Mouse (Mus musculus) intestine, embryonic 14.5 days (tissue): Measurements from ENCODE around the gene Qpct. TPM values are rescaled to one million over a fixed set of nuclear protein-coding genes. Genes with fewer than 3 reads are reported as not detected.

Experiments
- ATAC-seq: fragments of 200-750 bp; cut with Nextera tagmentation; replicated peaks from 2 replicates; pipeline ENCODE4 v1.8.0; 2017; ENCODE audit warnings: low read depth, moderate number of reproducible peaks, moderate TSS enrichment, moderate library complexity; ENCODE audit not compliant: low FRiP score, low TSS enrichment
- DNase-seq: peaks from one replicate; pipeline ENCODE4 v3.0.0-alpha.2; 2018; ENCODE audit warnings: low spot score
- H3K27ac ChIP-seq: fragments of 300-500 bp; sonication (generic); 2 replicates; pipeline ENCODE4 v1.5.1; 2014; ENCODE audit warnings: low read depth, mild to moderate bottlenecking, control low read depth
- H3K27me3 ChIP-seq: fragments of 300-500 bp; sonication (generic); replicated peaks from 2 replicates; pipeline ENCODE4 v1.6.1; 2014; ENCODE audit warnings: low read length, control low read depth; ENCODE audit not compliant: control insufficient read depth, insufficient read depth
- H3K36me3 ChIP-seq: fragments of 300-500 bp; sonication (generic); 2 replicates; pipeline ENCODE4 v1.6.1; 2014; ENCODE audit warnings: low read length, control low read depth; ENCODE audit not compliant: control insufficient read depth, insufficient read depth
- H3K4me1 ChIP-seq: fragments of 300-500 bp; sonication (generic); replicated peaks from 2 replicates; pipeline ENCODE4 v1.6.1; 2014; ENCODE audit warnings: low read length, control low read depth, mixed read lengths; ENCODE audit not compliant: control insufficient read depth, insufficient read depth
- H3K4me2 ChIP-seq: fragments of 300-500 bp; sonication (generic); 2 replicates; pipeline ENCODE4 v1.6.1; 2014; ENCODE audit warnings: low read length
- H3K4me3 ChIP-seq: fragments of 300-500 bp; sonication (generic); 2 replicates; pipeline ENCODE4 v1.5.1; 2014; ENCODE audit warnings: low read depth, low read length, control low read depth, mixed read lengths
- H3K9ac ChIP-seq: fragments of 300-500 bp; sonication (generic); 2 replicates; pipeline ENCODE4 v1.6.1; 2014; ENCODE audit warnings: mild to moderate bottlenecking, low read length
- H3K9me3 ChIP-seq: fragments of 300-500 bp; sonication (generic); 2 replicates; pipeline ENCODE4 v1.6.1; 2016; ENCODE audit warnings: low read length, control low read depth; ENCODE audit not compliant: control insufficient read depth
- WGBS: fragments of 180-500 bp; shearing (Covaris S2); extraction: QIAGEN DNeasy Blood & Tissue Kit; methylation state at CpG from one replicate; pipeline ENCODE4 v1.1.7; 2014; 5-methylcytosine and 5-hydroxymethylcytosine counted together
- polyA plus RNA-seq: library from polyadenylated mRNA; unstranded; fragments of >200 nt; fragmentation: Nextera tagmentation; extraction: Ambion mirVana; gene quantifications from 2 replicates; pipeline ENCODE4 v1.2.1, GENCODE M21; 2014

Gene Qpct
- polyA plus RNA-seq, 1 experiment from 2014 or later, result 10.6 TPM

DNA sequence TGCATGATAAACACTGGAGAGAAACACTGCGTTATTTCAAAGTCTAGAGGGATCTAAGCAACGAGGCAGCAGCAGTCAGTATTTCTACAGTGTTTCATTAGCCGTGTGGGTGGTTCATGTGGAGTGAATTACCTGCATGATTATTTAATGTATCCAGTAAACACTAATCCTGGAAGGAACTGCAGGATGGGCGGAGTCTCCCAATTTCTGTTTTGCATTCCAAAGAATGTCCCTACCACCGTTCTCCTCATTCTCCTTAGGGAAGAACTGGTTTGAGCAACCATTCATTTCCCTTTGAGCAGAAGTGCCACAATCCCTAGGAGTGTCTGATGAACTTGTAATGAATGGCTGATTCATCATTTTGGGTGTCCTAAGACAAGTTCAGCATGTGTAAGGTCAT is 8.5 kb downstream of the Qpct start:
- Histone ChIP-seq H3K4me3 (no peak overlapping the region), H3K4me2 (no peak overlapping the region)

DNA sequence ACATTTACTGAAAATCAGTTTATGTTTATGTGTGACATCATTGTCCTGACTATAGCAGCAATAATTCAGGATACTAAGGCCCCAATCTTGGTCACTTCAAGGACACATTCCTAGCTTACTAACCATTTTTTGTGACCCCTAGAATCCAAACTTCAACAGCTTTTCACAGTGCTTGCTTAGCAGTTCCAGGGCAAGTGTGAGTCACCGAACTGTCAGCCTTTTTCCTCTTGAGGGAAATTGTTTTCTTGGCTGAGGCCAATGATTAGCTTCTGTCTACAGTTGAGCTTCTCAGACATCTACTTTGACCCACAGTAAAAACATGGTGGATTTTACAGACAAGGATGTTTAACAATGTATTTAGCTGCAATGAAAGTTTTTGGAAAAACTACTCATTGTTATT is 12.5 kb downstream of the Qpct start:
- H3K27me3 ChIP-seq, result no peaks in the 10 kb centered on the region
- no peak overlapping the region for H3K9ac ChIP-seq
- WGBS, result 84% methylated on average over 1 of the region's 1 CpGs
- H3K27ac ChIP-seq, result no peak overlapping the region
- H3K4me3 ChIP-seq, result no peak overlapping the region
- H3K4me2 ChIP-seq, result no peak overlapping the region
- DNase-seq (no peak), ATAC-seq (no peak)
- H3K9me3 ChIP-seq, result no peaks in the 10 kb centered on the region
- 0 out of 2 replicates have a peak, but pooled peaks cover 4% of the 10 kb centered on the region for H3K4me1 ChIP-seq
- no peaks in the 10 kb centered on the region for H3K36me3 ChIP-seq

More for the DNA sequence above, 8.5 kb downstream of the Qpct start:
- H3K36me3 ChIP-seq, result no peaks in the 10 kb centered on the region
- DNase-seq (no peak), ATAC-seq (no peak)
- no peaks in the 10 kb centered on the region for H3K27me3 ChIP-seq
- H3K9me3 ChIP-seq, result no peaks in the 10 kb centered on the region
- WGBS, result 60% methylated on average over 5 of the region's 5 CpGs
- H3K4me1 ChIP-seq, result 0 out of 2 replicates have a peak, but pooled peaks cover 5% of the 10 kb centered on the region
- no peak overlapping the region for H3K9ac ChIP-seq
- H3K27ac ChIP-seq, result no peak overlapping the region

DNA sequence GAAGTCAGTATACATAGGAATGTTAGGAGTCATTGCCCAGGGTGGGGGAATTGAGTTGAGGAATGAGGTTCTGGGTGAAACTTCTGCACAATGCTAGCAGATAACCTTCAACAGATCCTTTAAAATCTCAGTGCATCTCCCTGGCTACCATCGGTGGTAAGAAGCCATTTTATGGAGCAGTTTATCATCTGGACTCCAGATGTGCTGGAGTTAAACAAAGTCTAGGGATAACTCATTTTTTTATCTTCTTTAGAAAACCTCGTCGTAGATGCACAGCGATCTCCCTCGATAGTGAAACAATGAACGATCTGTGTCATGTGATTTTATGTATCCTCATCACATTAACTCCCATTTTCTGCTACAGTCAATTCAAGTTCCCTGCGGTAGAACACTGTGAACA is 16.9 kb downstream of the Qpct start:
- Histone ChIP-seq H3K27ac (peak overlapping the region; percentile 64), H3K4me1 (0 out of 2 replicates have a peak, but pooled peaks cover 4% of the 10 kb centered on the region), H3K4me3 (no peak overlapping the region), H3K9me3 (no peaks in the 10 kb centered on the region), H3K36me3 (no peaks in the 10 kb centered on the region), H3K4me2 (peak overlapping the region; percentile 14; the same call in 1 of the 2 replicates), H3K9ac (no peak overlapping the region), H3K27me3 (no peaks in the 10 kb centered on the region)
- WGBS, result 37% methylated on average over 7 of the region's 7 CpGs
- DNase-seq, result no peak
- ATAC-seq, result no peak

- DNase-seq (no peak), ATAC-seq (no peak)
- 0 out of 2 replicates have a peak, but pooled peaks cover 4% of the 10 kb centered on the region for H3K4me1 ChIP-seq
- H3K4me2 ChIP-seq, result 0 out of 2 replicates have a peak overlapping the region, but pooled peaks have one; percentile 14
- 35% methylated on average over 4 of the region's 4 CpGs for WGBS
- no peak overlapping the region for H3K9ac ChIP-seq
- H3K4me3 ChIP-seq, result no peak overlapping the region
- H3K27me3 ChIP-seq, result no peaks in the 10 kb centered on the region
- no peaks in the 10 kb centered on the region for H3K36me3 ChIP-seq
- peak overlapping the region; percentile 64 for H3K27ac ChIP-seq
- no peaks in the 10 kb centered on the region for H3K9me3 ChIP-seq
These were observed 17.3 kb downstream of the Qpct start for GRCm38 (mm10) chr17:79069019-79069418.

DNA sequence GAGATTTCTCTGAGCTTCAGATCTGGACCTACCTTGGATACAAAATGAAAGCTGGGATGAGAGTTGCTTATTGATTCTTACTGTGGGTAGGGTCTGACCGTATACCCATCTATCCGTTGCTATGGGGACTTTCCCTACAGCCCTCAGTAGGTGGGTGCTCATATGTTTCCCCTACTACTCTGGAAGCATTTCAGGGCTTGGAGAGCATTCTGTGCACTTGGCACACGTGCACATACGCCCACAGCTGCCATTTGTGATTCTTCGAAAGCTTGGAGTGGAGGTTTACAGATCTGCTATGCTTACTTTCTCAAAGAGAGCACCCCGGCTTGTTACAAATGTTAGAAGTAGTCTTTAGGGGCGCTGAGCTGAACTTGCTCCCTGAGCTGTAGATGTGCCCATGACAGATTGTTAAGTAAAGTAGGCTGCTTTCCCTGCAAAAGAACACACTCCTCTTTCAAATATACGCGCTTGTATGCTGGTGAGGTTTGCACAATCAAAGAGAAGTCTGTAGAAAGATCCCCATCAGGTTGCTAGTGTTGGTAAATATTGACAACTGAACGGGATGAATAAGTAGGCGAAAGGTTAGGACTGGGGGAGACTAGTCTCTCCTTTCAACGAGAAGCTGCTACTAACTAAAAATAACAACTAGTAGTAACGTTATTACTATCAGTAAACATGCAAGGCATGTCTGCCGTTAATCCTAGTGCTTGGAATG is 18.2 kb downstream of the Qpct start:
- H3K27me3 ChIP-seq, result no peaks in the 10 kb centered on the region
- H3K4me1 ChIP-seq, result 0 out of 2 replicates have a peak, but pooled peaks cover 4% of the 10 kb centered on the region
- H3K27ac ChIP-seq, result no peak overlapping the region
- no peaks in the 10 kb centered on the region for H3K9me3 ChIP-seq
- WGBS, result 79% methylated on average over 14 of the region's 14 CpGs
- no peak overlapping the region for H3K9ac ChIP-seq
- ATAC-seq (no peak), DNase-seq (no peak)
- no peaks in the 10 kb centered on the region for H3K36me3 ChIP-seq
- H3K4me2 ChIP-seq, result no peak overlapping the region
- no peak overlapping the region for H3K4me3 ChIP-seq

DNA sequence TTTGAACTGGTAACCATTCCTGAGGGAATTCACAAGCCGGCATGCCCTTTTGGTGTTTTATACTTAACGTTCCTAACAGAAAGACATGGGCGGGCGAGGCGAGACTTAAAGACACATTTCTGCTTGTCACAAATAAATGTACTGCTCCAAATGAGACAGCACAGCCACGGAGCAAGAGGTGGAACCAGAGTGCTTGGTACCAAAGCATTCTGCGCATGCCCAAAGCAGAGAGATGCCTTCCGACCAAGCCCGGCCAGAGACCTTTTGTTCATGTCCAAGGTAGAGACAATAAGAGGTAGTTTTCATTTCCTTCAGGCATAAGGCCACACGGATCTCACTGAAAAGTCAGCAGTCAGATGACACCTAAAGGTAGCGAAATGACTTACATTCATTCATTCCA is 20.2 kb downstream of the Qpct start:
- H3K27me3 ChIP-seq, result no peaks in the 10 kb centered on the region
- DNase-seq (no peak), ATAC-seq (no peak)
- no peaks in the 10 kb centered on the region for H3K36me3 ChIP-seq
- no peak overlapping the region for H3K4me2 ChIP-seq
- 0 out of 2 replicates have a peak, but pooled peaks cover 9% of the 10 kb centered on the region for H3K4me1 ChIP-seq
- no peaks in the 10 kb centered on the region for H3K9me3 ChIP-seq
- 88% methylated on average over 11 of the region's 11 CpGs for WGBS
- H3K4me3 ChIP-seq, result no peak overlapping the region
- no peak overlapping the region for H3K9ac ChIP-seq
- no peak overlapping the region for H3K27ac ChIP-seq

DNA sequence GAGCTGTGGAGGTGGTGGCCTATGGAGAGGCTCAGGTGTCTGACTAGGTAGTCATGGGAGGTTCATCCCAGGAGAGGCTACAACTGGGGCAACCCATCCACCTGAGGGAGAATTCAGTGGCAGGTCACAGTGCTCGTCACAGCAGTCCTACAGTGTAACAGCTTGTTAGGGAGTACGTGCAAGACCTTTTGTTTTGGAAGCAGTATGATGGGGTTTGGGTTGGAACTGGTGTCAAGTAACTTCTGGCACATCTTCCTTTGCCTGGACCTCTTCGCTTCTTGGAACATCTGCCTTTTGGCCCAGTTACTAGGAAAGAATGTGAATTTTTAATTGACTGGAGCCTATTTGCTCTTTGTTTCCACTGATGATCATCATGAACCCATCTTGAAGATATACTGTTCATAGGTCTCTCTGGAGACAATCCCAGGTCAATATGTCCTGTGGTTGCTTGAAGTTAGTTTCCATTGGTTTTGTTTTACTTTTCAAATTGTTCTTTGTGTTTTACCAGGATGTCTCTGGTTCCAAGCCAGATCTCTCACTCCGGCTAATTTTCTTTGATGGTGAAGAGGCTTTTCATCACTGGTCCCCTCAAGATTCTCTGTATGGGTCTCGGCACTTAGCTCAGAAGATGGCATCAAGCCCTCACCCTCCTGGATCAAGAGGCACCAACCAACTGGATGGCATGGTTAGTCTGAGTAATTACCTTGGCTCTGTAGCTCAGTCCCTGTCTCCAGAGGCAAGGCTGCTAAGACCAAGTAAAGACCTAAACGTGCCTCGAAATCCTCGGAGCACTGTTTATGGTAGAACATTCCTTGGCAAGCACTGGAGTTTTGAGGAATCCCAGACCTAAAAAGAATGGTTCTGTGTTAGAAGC is 25.5 kb downstream of the Qpct start:
- Histone ChIP-seq H3K9ac (no peak overlapping the region), H3K4me2 (no peak overlapping the region), H3K27ac (peak overlapping the region; percentile 51), H3K4me1 (0 out of 2 replicates have a peak, but pooled peaks cover 5% of the 10 kb centered on the region), H3K4me3 (no peak overlapping the region), H3K9me3 (no peaks in the 10 kb centered on the region), H3K36me3 (no peaks in the 10 kb centered on the region), H3K27me3 (no peaks in the 10 kb centered on the region)
- WGBS, result 49% methylated on average over 8 of the region's 8 CpGs
- peak; percentile 75 for ATAC-seq
- no peak for DNase-seq

- Histone ChIP-seq H3K27me3 (no peaks in the 10 kb centered on the region), H3K9ac (no peak overlapping the region), H3K4me1 (0 out of 2 replicates have a peak, but pooled peaks cover 5% of the 10 kb centered on the region), H3K36me3 (no peaks in the 10 kb centered on the region), H3K4me3 (no peak overlapping the region), H3K9me3 (no peaks in the 10 kb centered on the region), H3K27ac (peak overlapping the region; percentile 51; the same call in 1 of the 2 replicates), H3K4me2 (no peak overlapping the region)
- 38% methylated on average over 1 of the region's 1 CpGs for WGBS
- ATAC-seq (peak; percentile 32; the same call in 1 of the 2 replicates), DNase-seq (no peak)
These were observed 26.1 kb downstream of the Qpct start for GRCm38 (mm10) chr17:79077848-79078146.
